Mouse (Mus musculus): ENCODE results near the gene Syt10.
"Not testable (repeated sequence)": the region's sequence is repeated elsewhere in the genome, so short reads cannot be mapped to it uniquely, and the experiment has no call there.

The Syt10 gene

GRCm38 (mm10) chr15:89841364-89842017, at the start of gene Syt10:
Gene Syt10 (minus strand): TSS chr15:89841860.
- no peak for DNase-seq (ENCODE audit: low spot score)

GRCm38 (mm10) chr15:89883799-89884198, 42.1 kb upstream of the Syt10 start:
- no peak for DNase-seq (ENCODE audit: low spot score)

- no peak for DNase-seq (ENCODE audit: low spot score)
These were observed 37.3 kb upstream of the Syt10 start for GRCm38 (mm10) chr15:89878981-89879380.

GRCm38 (mm10) chr15:89816098-89816497, 25.6 kb downstream of the Syt10 start:
- DNase-seq (ENCODE audit: low spot score): peak; percentile 9

GRCm38 (mm10) chr15:89804478-89804877, 37.2 kb downstream of the Syt10 start:
- DNase-seq (ENCODE audit: low spot score): no peak

GRCm38 (mm10) chr15:89779928-89780327, 61.7 kb downstream of the Syt10 start:
- DNase-seq (ENCODE audit: low spot score): no peak

GRCm38 (mm10) chr15:89766016-89766415, 75.6 kb downstream of the Syt10 start:
- DNase-seq (ENCODE audit: low spot score): not testable (repeated sequence)

GRCm38 (mm10) chr15:89733611-89734010, 108.0 kb downstream of the Syt10 start:
- DNase-seq (ENCODE audit: low spot score): no peak

Measured in testis, postnatal 14 days (tissue).